Mouse (Mus musculus): Measurements from ENCODE around the gene Zfp423. TPM values are rescaled to one million over a fixed set of nuclear protein-coding genes. Genes with fewer than 3 reads are reported as not detected.

The Zfp423 gene
- not detected in 2 replicates for total RNA-seq (2017)

GRCm38 (mm10) chr8:87959320-87959920 lies at the start of gene Zfp423:
TSS of gene Zfp423 (minus strand) at chr8:87959595.
- no peak for ATAC-seq (ENCODE audit: extremely low read depth, insufficient number of reproducible peaks, low FRiP score, poor library complexity, severe bottlenecking)

- no peak for ATAC-seq (ENCODE audit: extremely low read depth, insufficient number of reproducible peaks, low FRiP score, poor library complexity, severe bottlenecking)
Observed at GRCm38 (mm10) chr8:88006811-88007210, 47.4 kb upstream of the Zfp423 start.

- ATAC-seq (ENCODE audit: extremely low read depth, insufficient number of reproducible peaks, low FRiP score, poor library complexity, severe bottlenecking), result no peak
Observed at GRCm38 (mm10) chr8:87984778-87985177, 25.4 kb upstream of the Zfp423 start.

GRCm38 (mm10) chr8:87984032-87984431 lies 24.6 kb upstream of the Zfp423 start:
- ATAC-seq (ENCODE audit: extremely low read depth, insufficient number of reproducible peaks, low FRiP score, poor library complexity, severe bottlenecking), result no peak

GRCm38 (mm10) chr8:87982936-87983335 lies 23.5 kb upstream of the Zfp423 start:
- ATAC-seq (ENCODE audit: extremely low read depth, insufficient number of reproducible peaks, low FRiP score, poor library complexity, severe bottlenecking), result no peak

GRCm38 (mm10) chr8:87975466-87975809 lies 16.0 kb upstream of the Zfp423 start:
- ATAC-seq (ENCODE audit: extremely low read depth, insufficient number of reproducible peaks, low FRiP score, poor library complexity, severe bottlenecking), result no peak

GRCm38 (mm10) chr8:87974759-87975465 lies 15.5 kb upstream of the Zfp423 start:
- no peak for ATAC-seq (ENCODE audit: extremely low read depth, insufficient number of reproducible peaks, low FRiP score, poor library complexity, severe bottlenecking)

GRCm38 (mm10) chr8:87974122-87974758 lies 14.8 kb upstream of the Zfp423 start:
- ATAC-seq (ENCODE audit: extremely low read depth, insufficient number of reproducible peaks, low FRiP score, poor library complexity, severe bottlenecking), result no peak

- no peak for ATAC-seq (ENCODE audit: extremely low read depth, insufficient number of reproducible peaks, low FRiP score, poor library complexity, severe bottlenecking)
Observed at GRCm38 (mm10) chr8:87967866-87968620, 8.6 kb upstream of the Zfp423 start.

- ATAC-seq (ENCODE audit: extremely low read depth, insufficient number of reproducible peaks, low FRiP score, poor library complexity, severe bottlenecking), result no peak
Observed at GRCm38 (mm10) chr8:87967057-87967820, 7.8 kb upstream of the Zfp423 start.

- ATAC-seq (ENCODE audit: extremely low read depth, insufficient number of reproducible peaks, low FRiP score, poor library complexity, severe bottlenecking), result no peak
Observed at GRCm38 (mm10) chr8:87962514-87963225, 3.3 kb upstream of the Zfp423 start.

GRCm38 (mm10) chr8:87961680-87962513 lies 2.5 kb upstream of the Zfp423 start:
- ATAC-seq (ENCODE audit: extremely low read depth, insufficient number of reproducible peaks, low FRiP score, poor library complexity, severe bottlenecking), result no peak

GRCm38 (mm10) chr8:87961108-87961507 lies 1.7 kb upstream of the Zfp423 start:
- no peak for ATAC-seq (ENCODE audit: extremely low read depth, insufficient number of reproducible peaks, low FRiP score, poor library complexity, severe bottlenecking)

- ATAC-seq (ENCODE audit: extremely low read depth, insufficient number of reproducible peaks, low FRiP score, poor library complexity, severe bottlenecking), result no peak
Observed at GRCm38 (mm10) chr8:87960061-87960749, 810 bp upstream of the Zfp423 start.

GRCm38 (mm10) chr8:87958451-87959319 lies 710 bp downstream of the Zfp423 start:
- ATAC-seq (ENCODE audit: extremely low read depth, insufficient number of reproducible peaks, low FRiP score, poor library complexity, severe bottlenecking), result no peak

- no peak for ATAC-seq (ENCODE audit: extremely low read depth, insufficient number of reproducible peaks, low FRiP score, poor library complexity, severe bottlenecking)
Observed at GRCm38 (mm10) chr8:87957871-87958450, 1.4 kb downstream of the Zfp423 start.

All from neutrophil, adult 5-6 weeks (primary cell).